Mouse (Mus musculus) E14TG2a.4 (cell line): ENCODE results near the gene Csmd2.

ENCODE experiments used
- CTCF ChIP-seq: conservative IDR thresholded peaks from 2 replicates; pipeline ENCODE4 v1.5.1; 2014; ENCODE audit warnings: low read length
- NANOG ChIP-seq: IDR thresholded peaks from 2 replicates; pipeline ENCODE4 v1.6.1; 2014; ENCODE audit warnings: borderline replicate concordance, low read length, mixed read lengths

GRCm38 (mm10) chr4:128217991-128218595, 230.4 kb downstream of the Csmd2 start:
- TF ChIP-seq CTCF (no peak), NANOG (no peak)
